Mouse (Mus musculus) hindbrain, embryonic 15.5 days (tissue): ENCODE measurements around the gene Hnrnph1. TPM values are rescaled to one million over a fixed set of nuclear protein-coding genes. Genes with fewer than 3 reads are reported as not detected.
"Not testable (repeated sequence)": the region's sequence is repeated elsewhere in the genome, so short reads cannot be mapped to it uniquely, and the experiment has no call there.

Experiments used
- ATAC-seq: fragments of 200-750 bp; cut with Nextera tagmentation; 2 replicates; pipeline ENCODE4 v1.8.0; 2017; ENCODE audit warnings: low read depth, moderate number of reproducible peaks, moderate TSS enrichment; ENCODE audit not compliant: low FRiP score
- H3K27ac ChIP-seq: fragments of 300-500 bp; sonication (generic); replicated peaks from 2 replicates; pipeline ENCODE4 v1.5.1; 2015; ENCODE audit warnings: mild to moderate bottlenecking, inconsistent platforms
- H3K27me3 ChIP-seq: fragments of 300-500 bp; sonication (generic); 2 replicates; pipeline ENCODE4 v1.6.1; 2015; ENCODE audit warnings: control low read depth, inconsistent platforms
- H3K36me3 ChIP-seq: fragments of 300-500 bp; sonication (generic); 2 replicates; pipeline ENCODE4 v1.6.1; 2015; ENCODE audit warnings: control low read depth, inconsistent platforms
- H3K4me1 ChIP-seq: fragments of 300-500 bp; sonication (generic); replicated peaks from 2 replicates; pipeline ENCODE4 v1.6.1; 2015; ENCODE audit warnings: control low read depth, inconsistent platforms
- H3K4me2 ChIP-seq: fragments of 300-500 bp; sonication (generic); 2 replicates; pipeline ENCODE4 v1.6.1; 2015; ENCODE audit warnings: moderate library complexity, mild to moderate bottlenecking, inconsistent platforms
- H3K4me3 ChIP-seq: fragments of 300-500 bp; sonication (generic); 2 replicates; pipeline ENCODE4 v1.5.1; 2015; ENCODE audit warnings: mild to moderate bottlenecking, inconsistent platforms
- H3K9ac ChIP-seq: fragments of 300-500 bp; sonication (generic); 2 replicates; pipeline ENCODE4 v1.6.1; 2015; ENCODE audit warnings: inconsistent platforms
- H3K9me3 ChIP-seq: fragments of 300-500 bp; sonication (generic); 2 replicates; pipeline ENCODE4 v1.6.1; 2016; ENCODE audit warnings: control low read depth, inconsistent platforms
- WGBS: fragments of 180-500 bp; shearing (Covaris S2); methylation state at CpG from one replicate; pipeline ENCODE4 v1.1.7; 2015; 5-methylcytosine and 5-hydroxymethylcytosine counted together
- polyA plus RNA-seq: library from polyadenylated mRNA; unstranded; fragments of >200 nt; fragmentation: Nextera tagmentation; extraction: Ambion mirVana; gene quantifications from 2 replicates; pipeline ENCODE4 v1.2.1, GENCODE M21; 2015

Hnrnph1 gene
- polyA plus RNA-seq, 1 experiment from 2014 or later: 418 TPM

- peaks cover 12% of the 10 kb centered on the region; the same call in 1 of the 2 replicates for H3K4me1 ChIP-seq
- WGBS: 2% methylated on average over 73 of the region's 74 CpGs
- peak overlapping the region; percentile 74 for H3K9ac ChIP-seq
- peak; percentile 84 for ATAC-seq
- H3K27me3 ChIP-seq: no peaks in the 10 kb centered on the region
- H3K4me3 ChIP-seq: peak overlapping the region; percentile 49
- H3K27ac ChIP-seq: peak overlapping the region; percentile 79
- no peaks in the 10 kb centered on the region for H3K9me3 ChIP-seq
- H3K36me3 ChIP-seq: no peaks in the 10 kb centered on the region
- H3K4me2 ChIP-seq: peak overlapping the region; percentile 96
Observed at GRCm38 (mm10) chr11:50358950-50359861, 17.6 kb upstream of the Hnrnph1 start.

GRCm38 (mm10) chr11:50361282-50361681 lies 15.5 kb upstream of the Hnrnph1 start:
- peaks cover 12% of the 10 kb centered on the region; the same call in 1 of the 2 replicates for H3K4me1 ChIP-seq
- not testable (repeated sequence) for H3K27me3 ChIP-seq, H3K36me3 ChIP-seq, H3K27ac ChIP-seq, ATAC-seq, H3K4me3 ChIP-seq, H3K9ac ChIP-seq, H3K4me2 ChIP-seq, H3K9me3 ChIP-seq
- WGBS: 93% methylated on average over 1 of the region's 1 CpGs

GRCm38 (mm10) chr11:50364548-50364947 lies 12.2 kb upstream of the Hnrnph1 start:
- no peaks in the 10 kb centered on the region for H3K9me3 ChIP-seq
- H3K9ac ChIP-seq: no peak overlapping the region
- H3K4me1 ChIP-seq: 0 out of 2 replicates have a peak, but pooled peaks cover 2% of the 10 kb centered on the region
- 9% methylated on average over 4 of the region's 4 CpGs for WGBS
- no peak overlapping the region for H3K4me3 ChIP-seq
- no peaks in the 10 kb centered on the region for H3K36me3 ChIP-seq
- no peak overlapping the region for H3K27ac ChIP-seq
- no peaks in the 10 kb centered on the region for H3K27me3 ChIP-seq
- no peak for ATAC-seq
- no peak overlapping the region for H3K4me2 ChIP-seq

GRCm38 (mm10) chr11:50365322-50365721 lies 11.5 kb upstream of the Hnrnph1 start:
- H3K27ac ChIP-seq: no peak overlapping the region
- H3K36me3 ChIP-seq: no peaks in the 10 kb centered on the region
- H3K4me2 ChIP-seq: no peak overlapping the region
- peaks cover under 1% of the 10 kb centered on the region; the same call in 1 of the 2 replicates for H3K4me1 ChIP-seq
- no peaks in the 10 kb centered on the region for H3K27me3 ChIP-seq
- no peak for ATAC-seq
- no peak overlapping the region for H3K4me3 ChIP-seq
- no peaks in the 10 kb centered on the region for H3K9me3 ChIP-seq
- H3K9ac ChIP-seq: no peak overlapping the region

GRCm38 (mm10) chr11:50367531-50367930 lies 9.3 kb upstream of the Hnrnph1 start:
- H3K4me3 ChIP-seq: no peak overlapping the region
- no peak overlapping the region for H3K4me2 ChIP-seq
- no peaks in the 10 kb centered on the region for H3K27me3 ChIP-seq
- 93% methylated on average over 9 of the region's 9 CpGs for WGBS
- ATAC-seq: no peak
- H3K9me3 ChIP-seq: no peaks in the 10 kb centered on the region
- no peak overlapping the region for H3K9ac ChIP-seq
- peaks cover 15% of the 10 kb centered on the region for H3K4me1 ChIP-seq
- no peak overlapping the region for H3K27ac ChIP-seq
- no peaks in the 10 kb centered on the region for H3K36me3 ChIP-seq

DNA sequence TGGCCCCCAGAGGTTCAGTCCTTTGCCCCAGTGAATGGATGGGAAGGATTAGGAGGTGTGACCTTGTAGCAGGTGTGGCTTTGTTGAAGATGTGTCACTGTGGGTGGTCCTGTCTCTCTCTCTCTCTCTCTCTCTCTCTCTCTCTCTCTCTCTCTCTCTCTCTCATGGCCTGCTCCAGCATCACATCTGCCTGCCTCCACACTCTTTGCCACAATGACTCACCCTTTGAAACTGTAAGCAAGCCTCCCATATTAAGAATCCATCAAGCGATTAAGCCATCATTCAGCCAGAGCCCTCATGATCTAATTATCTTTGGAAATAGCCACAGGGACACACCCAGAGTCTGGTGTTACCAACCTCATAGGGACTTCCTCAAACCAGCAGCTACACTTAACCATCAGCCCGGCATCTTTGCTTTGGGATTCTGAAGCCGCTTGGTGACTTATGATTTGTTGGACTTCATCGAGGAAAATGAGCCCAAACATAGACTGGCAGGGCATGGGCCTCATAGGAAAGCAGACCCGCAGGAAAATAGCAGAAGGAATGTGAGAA lies 7.4 kb upstream of the Hnrnph1 start:
- no peak overlapping the region for H3K4me3 ChIP-seq
- no peak overlapping the region for H3K27ac ChIP-seq
- no peak overlapping the region for H3K9ac ChIP-seq
- H3K9me3 ChIP-seq: no peaks in the 10 kb centered on the region
- WGBS: 95% methylated on average over 5 of the region's 5 CpGs
- no peaks in the 10 kb centered on the region for H3K36me3 ChIP-seq
- ATAC-seq: no peak
- H3K4me2 ChIP-seq: no peak overlapping the region
- H3K27me3 ChIP-seq: no peaks in the 10 kb centered on the region
- H3K4me1 ChIP-seq: peaks cover 15% of the 10 kb centered on the region

DNA sequence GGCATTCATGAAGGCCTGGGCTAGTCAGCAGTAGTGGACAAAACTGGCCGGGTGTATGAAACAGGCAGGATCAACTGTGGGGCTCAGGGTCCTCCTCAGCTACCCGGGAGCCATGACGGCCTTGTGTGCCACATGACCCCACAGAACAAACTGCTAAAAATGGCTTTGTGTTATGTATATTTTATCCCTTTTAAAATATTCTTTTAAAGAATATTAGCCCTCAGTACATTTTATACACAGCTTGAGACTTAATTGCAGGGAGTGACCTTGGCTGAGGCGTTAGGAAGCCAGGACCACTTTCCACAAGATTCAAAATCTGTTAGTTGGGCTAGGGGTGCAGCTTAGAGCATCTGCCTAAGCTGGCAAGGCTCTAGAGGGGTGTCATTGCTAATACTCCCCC lies 5.8 kb upstream of the Hnrnph1 start:
- 37% methylated on average over 4 of the region's 4 CpGs for WGBS
- no peaks in the 10 kb centered on the region for H3K27me3 ChIP-seq
- no peak for ATAC-seq
- peaks cover 15% of the 10 kb centered on the region for H3K4me1 ChIP-seq
- no peaks in the 10 kb centered on the region for H3K36me3 ChIP-seq
- no peak overlapping the region for H3K4me3 ChIP-seq
- H3K27ac ChIP-seq: peak overlapping the region; percentile 95
- peak overlapping the region; percentile 62; the same call in 1 of the 2 replicates for H3K9ac ChIP-seq
- peak overlapping the region; percentile 73 for H3K4me2 ChIP-seq
- no peaks in the 10 kb centered on the region for H3K9me3 ChIP-seq

DNA sequence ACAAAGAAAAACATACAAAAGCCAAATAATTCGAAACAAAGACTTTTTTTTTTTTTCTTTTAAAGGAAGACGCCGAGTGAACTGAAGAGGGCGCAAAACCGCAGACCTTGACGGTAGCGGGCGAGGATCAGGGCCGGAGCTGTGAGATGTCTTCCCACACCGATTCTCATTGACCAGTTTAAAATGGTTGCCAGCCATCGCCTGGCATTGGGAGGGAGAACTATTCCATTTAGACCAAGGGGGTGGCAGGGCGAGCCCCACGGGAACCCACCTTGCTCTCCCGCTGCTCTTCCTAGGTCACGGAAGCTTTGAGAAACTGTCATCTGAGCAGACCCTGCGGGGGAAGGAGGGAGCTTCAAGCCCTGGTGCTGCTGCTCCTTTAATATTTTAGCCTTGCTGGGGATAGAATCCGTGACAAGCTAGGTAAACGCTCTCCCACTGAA lies 5.4 kb upstream of the Hnrnph1 start:
- Histone ChIP-seq H3K36me3 (no peaks in the 10 kb centered on the region), H3K27ac (peak overlapping the region; percentile 95), H3K27me3 (no peaks in the 10 kb centered on the region), H3K9me3 (no peaks in the 10 kb centered on the region), H3K9ac (peak overlapping the region; percentile 62), H3K4me1 (peaks cover 20% of the 10 kb centered on the region), H3K4me2 (peak overlapping the region; percentile 73), H3K4me3 (peak overlapping the region; percentile 41)
- ATAC-seq: peak; percentile 60
- under 1% methylated on average over 18 of the region's 18 CpGs for WGBS

DNA sequence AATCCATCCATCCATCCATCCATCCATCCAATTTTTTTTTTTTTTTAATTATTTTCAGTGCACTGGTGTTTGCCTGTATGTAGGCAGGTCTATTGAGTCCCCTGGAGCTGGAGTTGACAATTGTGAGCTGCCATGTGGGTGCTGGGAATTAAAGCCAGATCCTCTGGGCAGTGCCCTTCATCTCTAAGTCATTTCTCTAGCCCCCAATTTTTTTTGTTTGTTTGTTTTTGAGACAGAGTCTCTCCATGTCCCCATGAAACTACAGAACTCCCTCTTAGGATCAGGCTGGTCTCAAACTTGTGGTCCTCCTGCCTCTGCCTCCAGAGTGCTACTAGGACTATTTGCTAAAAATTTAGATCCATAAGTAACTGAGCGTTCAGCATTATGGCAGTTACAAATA lies 4.9 kb upstream of the Hnrnph1 start:
- peak overlapping the region; percentile 73 for H3K4me2 ChIP-seq
- peaks cover 24% of the 10 kb centered on the region for H3K4me1 ChIP-seq
- peak overlapping the region; percentile 95 for H3K27ac ChIP-seq
- peak overlapping the region; percentile 62; the same call in 1 of the 2 replicates for H3K9ac ChIP-seq
- H3K36me3 ChIP-seq: no peaks in the 10 kb centered on the region
- 86% methylated on average over 1 of the region's 1 CpGs for WGBS
- peak overlapping the region; percentile 41 for H3K4me3 ChIP-seq
- no peaks in the 10 kb centered on the region for H3K27me3 ChIP-seq
- no peak for ATAC-seq
- no peaks in the 10 kb centered on the region for H3K9me3 ChIP-seq

GRCm38 (mm10) chr11:50373086-50373485 lies 3.7 kb upstream of the Hnrnph1 start:
- Histone ChIP-seq H3K9me3 (no peaks in the 10 kb centered on the region), H3K9ac (no peak overlapping the region), H3K4me3 (no peak overlapping the region), H3K4me1 (peaks cover 24% of the 10 kb centered on the region), H3K27me3 (no peaks in the 10 kb centered on the region), H3K4me2 (no peak overlapping the region), H3K36me3 (no peaks in the 10 kb centered on the region), H3K27ac (no peak overlapping the region)
- no peak for ATAC-seq

GRCm38 (mm10) chr11:50373621-50374020 lies 3.2 kb upstream of the Hnrnph1 start:
- no peak overlapping the region for H3K4me3 ChIP-seq
- no peak for ATAC-seq
- WGBS: 100% methylated on average over 1 of the region's 1 CpGs
- no peaks in the 10 kb centered on the region for H3K9me3 ChIP-seq
- no peak overlapping the region for H3K9ac ChIP-seq
- no peaks in the 10 kb centered on the region for H3K36me3 ChIP-seq
- no peak overlapping the region for H3K27ac ChIP-seq
- H3K4me2 ChIP-seq: no peak overlapping the region
- peaks cover 24% of the 10 kb centered on the region for H3K4me1 ChIP-seq
- no peaks in the 10 kb centered on the region for H3K27me3 ChIP-seq

DNA sequence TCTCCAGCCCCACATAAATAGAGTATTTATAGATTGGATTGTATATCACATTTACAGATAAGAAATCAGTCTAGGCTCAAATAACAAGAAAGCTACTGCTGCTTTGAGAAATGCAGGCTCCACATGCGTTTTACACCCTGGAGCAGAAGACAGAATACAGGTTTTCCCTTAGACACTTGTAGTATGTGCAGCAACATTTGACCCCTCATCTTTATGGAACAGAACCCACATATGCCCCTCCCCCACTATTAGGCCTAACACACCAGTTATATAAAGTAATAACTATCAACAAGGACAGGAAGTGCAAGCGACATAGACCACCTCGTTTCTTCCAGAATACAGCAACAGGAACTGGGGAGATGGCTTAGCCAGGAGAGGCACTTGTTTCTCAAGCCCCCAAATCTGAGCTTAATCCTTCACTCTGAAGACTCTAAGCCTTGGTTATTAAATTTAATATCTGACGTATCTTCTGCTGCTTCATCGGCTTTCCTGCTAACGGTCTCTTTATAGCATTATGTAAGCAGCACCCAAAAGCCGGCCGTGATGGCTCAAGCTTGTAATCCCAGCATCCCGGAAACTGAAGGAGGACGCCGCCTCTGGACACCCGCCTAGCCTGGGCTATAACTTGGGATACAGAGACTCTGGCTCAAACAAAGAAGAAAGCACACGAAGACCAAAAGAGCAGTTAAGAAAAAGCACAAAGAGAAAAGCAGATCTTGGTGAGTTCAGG lies 2.3 kb upstream of the Hnrnph1 start:
- ATAC-seq: no peak
- Histone ChIP-seq H3K4me1 (peaks cover 31% of the 10 kb centered on the region), H3K9ac (no peak overlapping the region), H3K9me3 (no peaks in the 10 kb centered on the region), H3K27ac (no peak overlapping the region), H3K4me2 (no peak overlapping the region), H3K27me3 (no peaks in the 10 kb centered on the region), H3K4me3 (no peak overlapping the region), H3K36me3 (peaks cover 2% of the 10 kb centered on the region)
- WGBS: 92% methylated on average over 13 of the region's 13 CpGs
